Mouse (Mus musculus) G1E (cell line): Measurements from ENCODE around the gene Rsbn1l. TPM values are rescaled to one million over a fixed set of nuclear protein-coding genes. Genes with fewer than 3 reads are reported as not detected.

Experiments
- ATAC-seq: 2 replicates; pipeline ENCODE4 v1.8.0; 2016; ENCODE audit warnings: mild to moderate bottlenecking; ENCODE audit not compliant: insufficient number of reproducible peaks, poor library complexity, low FRiP score, severe bottlenecking; ENCODE audit errors: extremely low read depth
- DNase-seq: peaks from one replicate; pipeline ENCODE4 v3.0.0; 2012; ENCODE audit warnings: low spot score
- H3K27me3 ChIP-seq: 2 replicates; pipeline ENCODE4 v1.6.1; 2012; ENCODE audit warnings: mild to moderate bottlenecking, low read length, inconsistent platforms; ENCODE audit not compliant: insufficient read depth
- H3K36me3 ChIP-seq: replicated peaks from 2 replicates; pipeline ENCODE3; 2012; ENCODE audit warnings: mild to moderate bottlenecking, inconsistent platforms
- H3K4me1 ChIP-seq: 2 replicates; pipeline ENCODE4 v1.6.1; 2012; ENCODE audit warnings: low read depth, low read length, inconsistent platforms, mixed read lengths; ENCODE audit not compliant: insufficient read depth
- H3K4me3 ChIP-seq: 2 replicates; pipeline ENCODE4 v1.5.1; 2012; ENCODE audit warnings: low read depth, mild to moderate bottlenecking, inconsistent platforms, low read length, moderate library complexity, mixed read lengths
- H3K9me3 ChIP-seq: replicated peaks from 2 replicates; pipeline ENCODE4 v1.6.1; 2012; ENCODE audit warnings: inconsistent platforms
- CTCF ChIP-seq: IDR thresholded peaks from 2 replicates; pipeline ENCODE4 v1.5.1; 2012; ENCODE audit warnings: low read depth, low read length, inconsistent platforms, mixed read lengths
- GATA1 ChIP-seq: IDR thresholded peaks from 2 replicates; pipeline ENCODE4 v1.6.1; 2012; ENCODE audit warnings: borderline replicate concordance, low read length, inconsistent platforms, mixed read lengths
- GATA2 ChIP-seq: IDR thresholded peaks from 2 replicates; pipeline ENCODE4 v1.6.1; 2012; ENCODE audit warnings: low read depth, low read length, inconsistent platforms, borderline replicate concordance
- POLR2AphosphoS5 ChIP-seq: IDR thresholded peaks from 2 replicates; pipeline ENCODE4 v1.6.1; 2012; ENCODE audit warnings: low read depth, low read length, inconsistent platforms; ENCODE audit not compliant: insufficient replicate concordance
- TAL1 ChIP-seq: conservative IDR thresholded peaks from 2 replicates; pipeline ENCODE4 v1.6.1; 2012; ENCODE audit warnings: low read depth, low read length, inconsistent platforms, mixed read lengths
- polyA plus RNA-seq: library from polyadenylated mRNA; stranded (reverse); fragments of >175 nt; gene quantifications from 2 replicates; pipeline ENCODE4 v1.2.3, GENCODE M21; 2012
- total RNA-seq, 2 experiments: library from RNA; stranded (forward) in 1 of 2; stranded (reverse) in 1 of 2; fragments of 200-1000 nt in 1 of 2; fragments of >200 nt in 1 of 2; fragmentation: Nextera tagmentation in 1 of 2; gene quantifications; 2 replicates each; pipeline ENCODE4 v1.2.3; 2014 to 2017

Gene Rsbn1l
- total and polyA plus RNA-seq, 3 experiments = 15.7 to 90.8 (median 69.7) TPM

- ATAC-seq (peak; percentile 34; the same call in 1 of the 2 replicates), DNase-seq (no peak)
- Histone ChIP-seq H3K9me3 (no peaks in the 10 kb centered on the region), H3K36me3 (peaks cover 53% of the 10 kb centered on the region), H3K4me3 (no peak overlapping the region), H3K27me3 (no peaks in the 10 kb centered on the region), H3K4me1 (peaks cover 53% of the 10 kb centered on the region)
- TF ChIP-seq CTCF (0 out of 2 replicates have a peak, but pooled peaks have one; percentile 19), GATA1 (no peak)
These were observed 42.6 kb downstream of the Rsbn1l start for GRCm38 (mm10) chr5:20913372-20914275.

GRCm38 (mm10) chr5:20911741-20912140 is 44.5 kb downstream of the Rsbn1l start:
- Histone ChIP-seq H3K4me3 (no peak overlapping the region), H3K36me3 (peaks cover 56% of the 10 kb centered on the region), H3K4me1 (peaks cover 61% of the 10 kb centered on the region), H3K9me3 (no peaks in the 10 kb centered on the region), H3K27me3 (no peaks in the 10 kb centered on the region)
- DNase-seq (no peak), ATAC-seq (no peak)
- TF ChIP-seq POLR2AphosphoS5 = no peak
- TF ChIP-seq GATA1 = no peak
- no peak for TF ChIP-seq GATA2
- no peak for TF ChIP-seq CTCF
- TF ChIP-seq TAL1 = no peak

- DNase-seq (no peak), ATAC-seq (peak; percentile 54)
- TF ChIP-seq GATA2 (no peak), CTCF (no peak), POLR2AphosphoS5 (no peak), TAL1 (no peak), GATA1 (no peak)
- H3K27me3 ChIP-seq = no peaks in the 10 kb centered on the region
- peaks cover 56% of the 10 kb centered on the region for H3K36me3 ChIP-seq
- no peaks in the 10 kb centered on the region for H3K9me3 ChIP-seq
- H3K4me3 ChIP-seq = no peak overlapping the region
- peaks cover 73% of the 10 kb centered on the region for H3K4me1 ChIP-seq
These were observed 50.0 kb downstream of the Rsbn1l start for GRCm38 (mm10) chr5:20906191-20906590.

- TF ChIP-seq GATA1 (no peak), TAL1 (peak; percentile 66; the same call in 1 of the 2 replicates), POLR2AphosphoS5 (no peak), CTCF (no peak), GATA2 (no peak)
- no peak for DNase-seq
- H3K36me3 ChIP-seq = peaks cover 60% of the 10 kb centered on the region
- peak; percentile 72 for ATAC-seq
- H3K27me3 ChIP-seq = no peaks in the 10 kb centered on the region
- no peaks in the 10 kb centered on the region for H3K9me3 ChIP-seq
- H3K4me3 ChIP-seq = no peak overlapping the region; the same call in 1 of the 2 replicates
- peaks cover 75% of the 10 kb centered on the region for H3K4me1 ChIP-seq
These were observed 50.8 kb downstream of the Rsbn1l start for GRCm38 (mm10) chr5:20905437-20905836.

- Histone ChIP-seq H3K4me3 (no peak overlapping the region; the same call in 1 of the 2 replicates), H3K27me3 (no peaks in the 10 kb centered on the region), H3K9me3 (no peaks in the 10 kb centered on the region), H3K4me1 (peaks cover 77% of the 10 kb centered on the region), H3K36me3 (peaks cover 61% of the 10 kb centered on the region)
- ATAC-seq (peak; percentile 58), DNase-seq (no peak)
- TF ChIP-seq POLR2AphosphoS5 = no peak
- no peak for TF ChIP-seq GATA2
- no peak for TF ChIP-seq TAL1
- TF ChIP-seq GATA1 = no peak
- TF ChIP-seq CTCF = no peak
These were observed 51.6 kb downstream of the Rsbn1l start for GRCm38 (mm10) chr5:20904647-20905046.

- TF ChIP-seq TAL1 (peak; percentile 97), CTCF (no peak)
- H3K9me3 ChIP-seq = no peaks in the 10 kb centered on the region
- peaks cover 65% of the 10 kb centered on the region for H3K36me3 ChIP-seq
- H3K4me1 ChIP-seq = peaks cover 54% of the 10 kb centered on the region
- peak; percentile 99 for ATAC-seq
- no peaks in the 10 kb centered on the region for H3K27me3 ChIP-seq
- DNase-seq = peak; percentile 62
- no peak overlapping the region for H3K4me3 ChIP-seq
These were observed 58.6 kb downstream of the Rsbn1l start for GRCm38 (mm10) chr5:20897446-20898167.
